Mouse (Mus musculus) gastrocnemius, adult 8-10 months (tissue): ENCODE results near the gene Krt78. TPM values are rescaled to one million over a fixed set of nuclear protein-coding genes. Genes with fewer than 3 reads are reported as not detected.
A peak's percentile ranks its signal among the peaks of the same experiment; 100 is the strongest.
"Not testable (repeated sequence)": the region's sequence is repeated elsewhere in the genome, so short reads cannot be mapped to it uniquely, and the experiment has no call there.

ENCODE experiments used
- DNase-seq, 2 experiments: peaks; one replicate each; pipeline ENCODE4 v3.0.0; 2022; ENCODE audit warnings: low spot score in 2 of 2
- total RNA-seq, 4 experiments: library from RNA; stranded (reverse); gene quantifications; 2 replicates each; pipeline ENCODE4 v1.2.4; 2022

The Krt78 gene
- not detected for total RNA-seq

- DNase-seq, result no peak
These were observed at the start of gene Krt78 for GRCm38 (mm10) chr15:101954187-101954586. Gene Krt78, minus strand, starts transcription at chr15:101954287.

GRCm38 (mm10) chr15:102003516-102003915, 49.4 kb upstream of the Krt78 start:
- no peak for DNase-seq

- DNase-seq, result peak in 1 of 2 experiments; percentile 19
These were observed 48.8 kb upstream of the Krt78 start for GRCm38 (mm10) chr15:102002646-102003488.

- DNase-seq, result no peak
These were observed 45.7 kb upstream of the Krt78 start for GRCm38 (mm10) chr15:101999676-102000335.

- DNase-seq, result no peak
These were observed 45.1 kb upstream of the Krt78 start for GRCm38 (mm10) chr15:101999156-101999555.

- not testable (repeated sequence) for DNase-seq
These were observed 42.5 kb upstream of the Krt78 start for GRCm38 (mm10) chr15:101996450-101997078.

GRCm38 (mm10) chr15:101995484-101996236, 41.6 kb upstream of the Krt78 start:
- DNase-seq, result no peak

GRCm38 (mm10) chr15:101994365-101994764, 40.3 kb upstream of the Krt78 start:
- no peak for DNase-seq

- DNase-seq, result no peak
These were observed 36.9 kb upstream of the Krt78 start for GRCm38 (mm10) chr15:101990946-101991345.

- no peak for DNase-seq
These were observed 34.6 kb upstream of the Krt78 start for GRCm38 (mm10) chr15:101988714-101989113.

GRCm38 (mm10) chr15:101988119-101988518, 34.0 kb upstream of the Krt78 start:
- DNase-seq, result peak; percentile 69 to 75

GRCm38 (mm10) chr15:101984746-101985145, 30.7 kb upstream of the Krt78 start:
- DNase-seq, result no peak

GRCm38 (mm10) chr15:101983949-101984601, 30.0 kb upstream of the Krt78 start:
- DNase-seq, result peak; percentile 89

- no peak for DNase-seq
These were observed 29.3 kb upstream of the Krt78 start for GRCm38 (mm10) chr15:101983315-101983948.

GRCm38 (mm10) chr15:101980849-101981248, 26.8 kb upstream of the Krt78 start:
- DNase-seq, result no peak

GRCm38 (mm10) chr15:101977043-101977726, 23.1 kb upstream of the Krt78 start:
- peak; percentile 88 to 93 for DNase-seq

- no peak for DNase-seq
These were observed 22.6 kb upstream of the Krt78 start for GRCm38 (mm10) chr15:101976641-101977040.

GRCm38 (mm10) chr15:101976023-101976422, 21.9 kb upstream of the Krt78 start:
- peak; percentile 63 for DNase-seq

- peak in 1 of 2 experiments; percentile 24 for DNase-seq
These were observed 20.2 kb upstream of the Krt78 start for GRCm38 (mm10) chr15:101974083-101974845.
